Comparison of ENCODE assay signal across 22 mouse cellular contexts in the genomic region with DNA sequence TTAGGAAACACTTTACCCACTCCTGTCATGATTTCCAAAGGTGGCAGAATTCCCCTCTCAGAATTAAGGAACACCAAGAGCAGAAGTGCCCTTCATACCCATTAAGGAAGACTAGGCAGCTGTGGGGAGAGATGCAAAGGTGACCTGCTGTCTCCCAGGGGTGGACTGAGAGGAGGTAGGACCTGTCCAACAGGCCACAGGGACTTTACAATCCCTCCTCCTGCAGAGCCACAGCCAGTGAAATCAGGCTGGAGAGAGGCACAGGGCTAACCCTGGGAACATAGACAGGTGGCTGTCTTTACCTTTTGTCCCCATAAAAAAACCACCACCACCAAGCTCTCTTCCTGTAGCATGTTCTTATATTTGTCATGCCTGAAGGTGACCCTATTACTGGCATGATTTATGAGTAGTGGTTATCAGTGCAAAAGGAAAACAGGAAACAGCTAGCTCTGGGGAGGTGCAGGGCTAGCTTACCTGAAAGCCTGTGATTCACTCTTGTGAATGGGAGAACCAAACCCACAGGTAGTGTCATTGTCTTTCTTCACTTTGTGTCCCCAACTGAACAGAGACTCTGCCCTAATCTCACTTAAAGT. TPM values are rescaled to one million over a fixed set of nuclear protein-coding genes. Genes with fewer than 3 reads are reported as not detected.
DNase-seq lines count a peak whose midpoint lies in the region; ATAC-seq lines count a peak whose summit lies in the region.
"Had no signal": no experiment of that assay in that cellular context is flagged by ENCODE, and none has a peak within 500 bp of the region (broad histone marks: within the 10 kb centered on the region; RNA-seq: fewer than 3 reads in every experiment).

No protein-coding gene starts in this region.

- intact Hi-C loops in heart, postnatal 36 days (cut with DNase I) = no loop called here

- no peak for ATAC-seq in heart, embryonic 15.5 days (replicated peaks; ENCODE audit: insufficient number of reproducible peaks, insufficient read depth, low FRiP score, low read depth)
- ATAC-seq in liver, embryonic 13.5 days (ENCODE audit: low read depth) = no peak
- ATAC-seq in liver, embryonic 12.5 days = no peak
- ATAC-seq in inflammation-experienced regulatory T-cells, adult 6 months = peak; percentile 35
- ATAC-seq: midbrain, embryonic 16.5 days had no signal

- peaks cover 19% of the 10 kb centered on the region for H3K4me1 ChIP-seq in heart, embryonic 15.5 days (replicated peaks)
- 0 out of 2 replicates have a peak, but pooled peaks cover 6% of the 10 kb centered on the region for H3K4me1 ChIP-seq in liver, embryonic 13.5 days (replicated peaks)
- 0 out of 2 replicates have a peak, but pooled peaks cover 4% of the 10 kb centered on the region for H3K4me1 ChIP-seq in liver, embryonic 12.5 days
- H3K4me1 ChIP-seq: embryonic facial prominence, embryonic 12.5 days; neural tube, embryonic 13.5 days had no signal

- no peaks in the 10 kb centered on the region for H3K9me3 ChIP-seq in heart, embryonic 15.5 days (replicated peaks)
- H3K9me3 ChIP-seq in liver, embryonic 13.5 days (replicated peaks) = no peaks in the 10 kb centered on the region
- no peaks in the 10 kb centered on the region for H3K9me3 ChIP-seq in liver, embryonic 12.5 days (replicated peaks)
- H3K9me3 ChIP-seq: embryonic facial prominence, embryonic 12.5 days; heart, embryonic 13.5 days; neural tube, embryonic 13.5 days had no signal

- no peak for DNase-seq in heart, postnatal 36 days
- no peak for DNase-seq in liver, embryonic 13.5 days
- peak; percentile 20 for DNase-seq in splenic B cell, adult 2 months (ENCODE audit: low read depth, low spot score)
- DNase-seq in urinary bladder, postnatal 4 days (ENCODE audit: low spot score in 2 of 2) = no peak
- DNase-seq in natural killer cell, adult 2 months (ENCODE audit: low spot score in 2 of 2) = no peak
- DNase-seq: cerebellum, adult 11-12 months; gastrocnemius, postnatal 14 days; left cerebral cortex, postnatal 4 days; right cerebral cortex, postnatal 4 days had no signal

- H3K9ac ChIP-seq in heart, embryonic 15.5 days = no peak overlapping the region
- no peak overlapping the region for H3K9ac ChIP-seq in liver, embryonic 13.5 days
- H3K9ac ChIP-seq in liver, embryonic 12.5 days = no peak overlapping the region
- H3K9ac ChIP-seq: embryonic facial prominence, embryonic 12.5 days; heart, embryonic 13.5 days; hindbrain, embryonic 14.5 days; lung, embryonic 14.5 days; neural tube, embryonic 13.5 days had no signal

- 0 out of 2 replicates have a peak overlapping the region, but pooled peaks have one; percentile 12 for H3K4me2 ChIP-seq in heart, embryonic 15.5 days
- 0 out of 2 replicates have a peak overlapping the region, but pooled peaks have one; percentile 1 for H3K4me2 ChIP-seq in liver, embryonic 13.5 days
- no peak overlapping the region for H3K4me2 ChIP-seq in liver, embryonic 12.5 days
- H3K4me2 ChIP-seq: embryonic facial prominence, embryonic 12.5 days; heart, embryonic 13.5 days; hindbrain, embryonic 14.5 days; lung, embryonic 14.5 days; neural tube, embryonic 13.5 days had no signal

- H3K27me3 ChIP-seq in heart, embryonic 15.5 days = no peaks in the 10 kb centered on the region
- H3K27me3 ChIP-seq in liver, embryonic 13.5 days = no peaks in the 10 kb centered on the region
- H3K27me3 ChIP-seq in liver, embryonic 12.5 days (replicated peaks) = no peaks in the 10 kb centered on the region
- no peaks in the 10 kb centered on the region for H3K27me3 ChIP-seq in splenic B cell, adult 2 months (ENCODE audit: control insufficient read depth, insufficient read depth, low read length, poor library complexity, severe bottlenecking)
- H3K27me3 ChIP-seq: embryonic facial prominence, embryonic 12.5 days; heart, embryonic 13.5 days; neural tube, embryonic 13.5 days had no signal

- no peaks in the 10 kb centered on the region for H3K36me3 ChIP-seq in heart, embryonic 15.5 days
- no peaks in the 10 kb centered on the region for H3K36me3 ChIP-seq in liver, embryonic 13.5 days
- H3K36me3 ChIP-seq in liver, embryonic 12.5 days = no peaks in the 10 kb centered on the region
- H3K36me3 ChIP-seq in splenic B cell, adult 2 months (ENCODE audit: control insufficient read depth, insufficient read depth, low read length, poor library complexity, severe bottlenecking) = peaks cover 18% of the 10 kb centered on the region
- H3K36me3 ChIP-seq: embryonic facial prominence, embryonic 12.5 days; heart, embryonic 13.5 days; neural tube, embryonic 13.5 days had no signal

- no peak overlapping the region for H3K27ac ChIP-seq in heart, embryonic 15.5 days
- no peak overlapping the region; the same call in 1 of the 2 replicates for H3K27ac ChIP-seq in liver, embryonic 13.5 days
- H3K27ac ChIP-seq in liver, embryonic 12.5 days = no peak overlapping the region
- H3K27ac ChIP-seq: embryonic facial prominence, embryonic 12.5 days; heart, embryonic 13.5 days; hindbrain, embryonic 14.5 days; neural tube, embryonic 13.5 days had no signal

- no peak overlapping the region for H3K4me3 ChIP-seq in heart, embryonic 15.5 days
- H3K4me3 ChIP-seq in liver, embryonic 13.5 days (replicated peaks) = no peak overlapping the region
- no peak overlapping the region for H3K4me3 ChIP-seq in liver, embryonic 12.5 days
- H3K4me3 ChIP-seq: embryonic facial prominence, embryonic 12.5 days; heart, embryonic 13.5 days; neural tube, embryonic 13.5 days had no signal

RNA-seq across cellular contexts. Expression of gene Serpinb1a, which starts 1.4 kb away (rescaled TPM):
- polyA plus RNA-seq in heart, embryonic 15.5 days (2015; fragmentation: Nextera tagmentation; extraction: Ambion mirVana) = 11.5 and 13.9 TPM in 2 replicates
- total RNA-seq in heart, postnatal 36 days (2021) = 1 to 10 TPM; 6.5 to 7.4 TPM
- polyA plus RNA-seq in liver, embryonic 13.5 days (2015; fragmentation: Nextera tagmentation; extraction: Ambion mirVana) = 16.1 and 16.5 TPM in 2 replicates
- polyA plus RNA-seq in liver, embryonic 12.5 days (2016; fragmentation: Nextera tagmentation; extraction: Ambion mirVana) = 10.5 and 11.7 TPM in 2 replicates
- 10 to 100 TPM; 10.1 to 86.4 (median 28.2) TPM for polyA plus RNA-seq in inflammation-experienced regulatory T-cells, adult 6 months (2017; shearing (Covaris generic))

RNA-seq across cellular contexts. Expression of gene D930007J09Rik, which starts 47.0 kb away (rescaled TPM):
- not detected in 2 replicates for polyA plus RNA-seq in heart, embryonic 15.5 days (2015; fragmentation: Nextera tagmentation; extraction: Ambion mirVana)
- not detected for total RNA-seq in heart, postnatal 36 days (2021)
- polyA plus RNA-seq in liver, embryonic 13.5 days (2015; fragmentation: Nextera tagmentation; extraction: Ambion mirVana) = not detected in 2 replicates
- polyA plus RNA-seq in liver, embryonic 12.5 days (2016; fragmentation: Nextera tagmentation; extraction: Ambion mirVana) = not detected in 2 replicates
- not detected for polyA plus RNA-seq in inflammation-experienced regulatory T-cells, adult 6 months (2017; shearing (Covaris generic))
- total RNA-seq: adrenal gland, adult 18-20 months; gastrocnemius, postnatal 14 days had no signal
- polyA plus RNA-seq: embryonic facial prominence, embryonic 12.5 days; heart, embryonic 13.5 days; hindbrain, embryonic 14.5 days; lung, embryonic 14.5 days; midbrain, embryonic 16.5 days; neural tube, embryonic 13.5 days; urinary bladder, adult 2 months had no signal

RNA-seq across cellular contexts. Expression of gene Wrnip1, which starts 47.8 kb away (rescaled TPM):
- polyA plus RNA-seq in heart, embryonic 15.5 days (2015; fragmentation: Nextera tagmentation; extraction: Ambion mirVana) = 22.2 and 28.0 TPM in 2 replicates
- total RNA-seq in heart, postnatal 36 days (2021) = 10 to 100 TPM; 22.5 to 27.8 TPM
- polyA plus RNA-seq in liver, embryonic 13.5 days (2015; fragmentation: Nextera tagmentation; extraction: Ambion mirVana) = 11.1 and 14.0 TPM in 2 replicates
- polyA plus RNA-seq in liver, embryonic 12.5 days (2016; fragmentation: Nextera tagmentation; extraction: Ambion mirVana) = 27.2 and 29.1 TPM in 2 replicates
- 10 to 100 TPM in 1 of 3 experiments, 1 to 10 TPM in 2; 6.4 to 10.0 (median 8.2) TPM for polyA plus RNA-seq in inflammation-experienced regulatory T-cells, adult 6 months (2017; shearing (Covaris generic))

RNA-seq across cellular contexts. Expression of gene Serpinb1c, which starts 48.4 kb away (rescaled TPM):
- 0.14 and 0.15 TPM in 2 replicates for polyA plus RNA-seq in heart, embryonic 15.5 days (2015; fragmentation: Nextera tagmentation; extraction: Ambion mirVana)
- total RNA-seq in heart, postnatal 36 days (2021) = 1 to 10 TPM; 2.1 to 2.6 TPM
- polyA plus RNA-seq in liver, embryonic 13.5 days (2015; fragmentation: Nextera tagmentation; extraction: Ambion mirVana) = not detected in 2 replicates
- polyA plus RNA-seq in liver, embryonic 12.5 days (2016; fragmentation: Nextera tagmentation; extraction: Ambion mirVana) = 0.10 TPM in 1 of 2 replicates, not detected in the other
- not detected for polyA plus RNA-seq in inflammation-experienced regulatory T-cells, adult 6 months (2017; shearing (Covaris generic))
- total RNA-seq: adrenal gland, adult 18-20 months; layer of hippocampus, postnatal 25 days; left cerebral cortex, postnatal 4 days had no signal
- polyA plus RNA-seq: brain, embryonic 14.5 days; embryonic facial prominence, embryonic 12.5 days; hindbrain, embryonic 14.5 days; lung, embryonic 14.5 days; midbrain, embryonic 16.5 days; neural tube, embryonic 13.5 days had no signal
